Mouse (Mus musculus): ENCODE measurements around the gene Hoxc10. TPM values are rescaled to one million over a fixed set of nuclear protein-coding genes. Genes with fewer than 3 reads are reported as not detected.

Hoxc10 gene
- polyA plus RNA-seq, 1 experiment: not detected

- DNase-seq (ENCODE audit: extremely low spot score in 1 of 2, low spot score in 1 of 2): no peak
Measured at GRCm38 (mm10) chr15:102984521-102984920, 17.9 kb downstream of the Hoxc10 start.

GRCm38 (mm10) chr15:102984925-102985324 lies 18.3 kb downstream of the Hoxc10 start:
- DNase-seq (ENCODE audit: extremely low spot score in 1 of 2, low spot score in 1 of 2): no peak

GRCm38 (mm10) chr15:102987124-102987833 lies 20.7 kb downstream of the Hoxc10 start:
- peak; percentile 44 to 93 for DNase-seq (ENCODE audit: extremely low spot score in 1 of 2, low spot score in 1 of 2)

- no peak for DNase-seq (ENCODE audit: extremely low spot score in 1 of 2, low spot score in 1 of 2)
Measured at GRCm38 (mm10) chr15:102988078-102988477, 21.5 kb downstream of the Hoxc10 start.

GRCm38 (mm10) chr15:102990461-102991397 lies 24.1 kb downstream of the Hoxc10 start, which contains the start of gene Hoxc8:
Gene Hoxc8 (plus strand): TSS chr15:102990607.
- DNase-seq (ENCODE audit: extremely low spot score in 1 of 2, low spot score in 1 of 2): no peak

GRCm38 (mm10) chr15:102991782-102992181 lies 25.2 kb downstream of the Hoxc10 start:
- no peak for DNase-seq (ENCODE audit: extremely low spot score in 1 of 2, low spot score in 1 of 2)

- no peak for DNase-seq (ENCODE audit: extremely low spot score in 1 of 2, low spot score in 1 of 2)
Measured at GRCm38 (mm10) chr15:102992206-102992605, 25.6 kb downstream of the Hoxc10 start.

- DNase-seq (ENCODE audit: extremely low spot score in 1 of 2, low spot score in 1 of 2): no peak
Measured at GRCm38 (mm10) chr15:102992863-102993262, 26.3 kb downstream of the Hoxc10 start.

GRCm38 (mm10) chr15:102996548-102996947 lies 30.0 kb downstream of the Hoxc10 start:
- DNase-seq (ENCODE audit: extremely low spot score in 1 of 2, low spot score in 1 of 2): no peak

- DNase-seq (ENCODE audit: extremely low spot score in 1 of 2, low spot score in 1 of 2): no peak
Measured at GRCm38 (mm10) chr15:102997431-102997830, 30.8 kb downstream of the Hoxc10 start.

- no peak for DNase-seq (ENCODE audit: extremely low spot score in 1 of 2, low spot score in 1 of 2)
Measured at GRCm38 (mm10) chr15:102997939-102998355, 31.4 kb downstream of the Hoxc10 start, which contains the start of gene Hoxc6. Gene Hoxc6 (plus strand): TSS chr15:102998257.

- no peak for DNase-seq (ENCODE audit: extremely low spot score in 1 of 2, low spot score in 1 of 2)
Measured at GRCm38 (mm10) chr15:102998608-102999182, 32.1 kb downstream of the Hoxc10 start.

- peak in 1 of 2 experiments; percentile 22 for DNase-seq (ENCODE audit: extremely low spot score in 1 of 2, low spot score in 1 of 2)
Measured at GRCm38 (mm10) chr15:102999183-102999831, 32.7 kb downstream of the Hoxc10 start.

GRCm38 (mm10) chr15:102999955-103000354 lies 33.4 kb downstream of the Hoxc10 start:
- DNase-seq (ENCODE audit: extremely low spot score in 1 of 2, low spot score in 1 of 2): no peak

- no peak for DNase-seq (ENCODE audit: extremely low spot score in 1 of 2, low spot score in 1 of 2)
Measured at GRCm38 (mm10) chr15:103000501-103000901, 33.9 kb downstream of the Hoxc10 start.

- DNase-seq (ENCODE audit: extremely low spot score in 1 of 2, low spot score in 1 of 2): no peak
Measured at GRCm38 (mm10) chr15:103001370-103001769, 34.8 kb downstream of the Hoxc10 start.

- DNase-seq (ENCODE audit: extremely low spot score in 1 of 2, low spot score in 1 of 2): no peak
Measured at GRCm38 (mm10) chr15:103002156-103002555, 35.6 kb downstream of the Hoxc10 start.

- DNase-seq (ENCODE audit: extremely low spot score in 1 of 2, low spot score in 1 of 2): no peak
Measured at GRCm38 (mm10) chr15:103002821-103003448, 36.3 kb downstream of the Hoxc10 start.

- no peak for DNase-seq (ENCODE audit: extremely low spot score in 1 of 2, low spot score in 1 of 2)
Measured at GRCm38 (mm10) chr15:103005308-103005707, 38.7 kb downstream of the Hoxc10 start.

- no peak for DNase-seq (ENCODE audit: extremely low spot score in 1 of 2, low spot score in 1 of 2)
Measured at GRCm38 (mm10) chr15:103005797-103006196, 39.2 kb downstream of the Hoxc10 start.

Data from frontal cortex, adult 2 months (tissue).